Mouse (Mus musculus) neural tube, embryonic 14.5 days (tissue): ENCODE data around the gene Fyn. TPM values are rescaled to one million over a fixed set of nuclear protein-coding genes. Genes with fewer than 3 reads are reported as not detected.

ENCODE experiments used
- ATAC-seq: fragments of 200-750 bp; cut with Nextera tagmentation; 2 replicates; pipeline ENCODE4 v1.8.0; 2017; ENCODE audit warnings: low read depth, mild to moderate bottlenecking, moderate TSS enrichment, moderate library complexity
- H3K27ac ChIP-seq: fragments of 300-500 bp; sonication (generic); 2 replicates; pipeline ENCODE4 v1.5.1; 2014; ENCODE audit warnings: low read depth, mild to moderate bottlenecking, control low read depth, low read length, moderate library complexity, mixed read lengths
- H3K27me3 ChIP-seq: fragments of 300-500 bp; sonication (generic); 2 replicates; pipeline ENCODE4 v1.6.1; 2014; ENCODE audit warnings: low read length; ENCODE audit not compliant: control insufficient read depth, insufficient read depth
- H3K36me3 ChIP-seq: fragments of 300-500 bp; sonication (generic); 2 replicates; pipeline ENCODE4 v1.6.1; 2014; ENCODE audit warnings: low read length, mixed read lengths; ENCODE audit not compliant: control insufficient read depth, insufficient read depth
- H3K4me1 ChIP-seq: fragments of 300-500 bp; sonication (generic); 2 replicates; pipeline ENCODE4 v1.6.1; 2014; ENCODE audit warnings: low read length; ENCODE audit not compliant: control insufficient read depth, insufficient read depth
- H3K4me2 ChIP-seq: fragments of 300-500 bp; sonication (generic); 2 replicates; pipeline ENCODE4 v1.6.1; 2014; ENCODE audit warnings: mild to moderate bottlenecking, low read depth, low read length, control low read depth
- H3K4me3 ChIP-seq: fragments of 300-500 bp; sonication (generic); 2 replicates; pipeline ENCODE4 v1.5.1; 2014; ENCODE audit warnings: low read depth, low read length, control low read depth, mixed read lengths
- H3K9ac ChIP-seq: fragments of 300-500 bp; sonication (generic); replicated peaks from 2 replicates; pipeline ENCODE4 v1.6.1; 2014; ENCODE audit warnings: low read depth, mild to moderate bottlenecking, control low read depth, low read length, mixed read lengths
- H3K9me3 ChIP-seq: fragments of 300-500 bp; sonication (generic); 2 replicates; pipeline ENCODE4 v1.6.1; 2016; ENCODE audit warnings: low read length; ENCODE audit not compliant: control insufficient read depth
- WGBS: fragments of 180-500 bp; shearing (Covaris S2); extraction: QIAGEN DNeasy Blood & Tissue Kit; methylation state at CpG from one replicate; pipeline ENCODE4 v1.1.7; 2014; 5-methylcytosine and 5-hydroxymethylcytosine counted together
- polyA plus RNA-seq: library from polyadenylated mRNA; unstranded; fragments of >200 nt; fragmentation: Nextera tagmentation; extraction: Ambion mirVana; gene quantifications from 2 replicates; pipeline ENCODE4 v1.2.1, GENCODE M21; 2014

The Fyn gene
- polyA plus RNA-seq, 1 experiment from 2014 or later = 113 TPM

- ATAC-seq = no peak
- Histone ChIP-seq H3K4me1 (peaks cover 41% of the 10 kb centered on the region), H3K4me3 (no peak overlapping the region), H3K27me3 (no peaks in the 10 kb centered on the region), H3K27ac (peak overlapping the region; percentile 40), H3K36me3 (peaks cover 5% of the 10 kb centered on the region; the same call in 1 of the 2 replicates), H3K9me3 (no peaks in the 10 kb centered on the region), H3K9ac (no peak overlapping the region), H3K4me2 (no peak overlapping the region)
- WGBS = 94% methylated on average over 3 of the region's 3 CpGs
Measured at GRCm38 (mm10) chr10:39518859-39519258, 150.2 kb downstream of the Fyn start.

- WGBS = 46% methylated on average over 9 of the region's 9 CpGs
- ATAC-seq = peak; percentile 79
- H3K4me1 ChIP-seq = peaks cover 52% of the 10 kb centered on the region
- no peaks in the 10 kb centered on the region for H3K9me3 ChIP-seq
- peak overlapping the region; percentile 40 for H3K27ac ChIP-seq
- H3K9ac ChIP-seq = no peak overlapping the region
- no peak overlapping the region for H3K4me2 ChIP-seq
- no peaks in the 10 kb centered on the region for H3K27me3 ChIP-seq
- H3K4me3 ChIP-seq = no peak overlapping the region
- peaks cover 5% of the 10 kb centered on the region; the same call in 1 of the 2 replicates for H3K36me3 ChIP-seq
Measured at GRCm38 (mm10) chr10:39520123-39520989, 151.7 kb downstream of the Fyn start.

GRCm38 (mm10) chr10:39521327-39521726 is 152.7 kb downstream of the Fyn start:
- ATAC-seq = no peak
- H3K27ac ChIP-seq = no peak overlapping the region
- H3K27me3 ChIP-seq = no peaks in the 10 kb centered on the region
- peaks cover 2% of the 10 kb centered on the region; the same call in 1 of the 2 replicates for H3K36me3 ChIP-seq
- H3K4me2 ChIP-seq = no peak overlapping the region
- no peak overlapping the region for H3K9ac ChIP-seq
- H3K9me3 ChIP-seq = no peaks in the 10 kb centered on the region
- WGBS = 79% methylated on average over 1 of the region's 1 CpGs
- no peak overlapping the region for H3K4me3 ChIP-seq
- H3K4me1 ChIP-seq = peaks cover 52% of the 10 kb centered on the region

- Histone ChIP-seq H3K36me3 (peaks cover 5% of the 10 kb centered on the region), H3K27me3 (no peaks in the 10 kb centered on the region), H3K4me2 (no peak overlapping the region), H3K9ac (no peak overlapping the region), H3K9me3 (no peaks in the 10 kb centered on the region), H3K27ac (no peak overlapping the region), H3K4me3 (no peak overlapping the region), H3K4me1 (peaks cover 50% of the 10 kb centered on the region)
- no peak for ATAC-seq
- 57% methylated on average over 5 of the region's 5 CpGs for WGBS
Measured at GRCm38 (mm10) chr10:39521861-39522391, 153.3 kb downstream of the Fyn start.

GRCm38 (mm10) chr10:39522857-39523614 is 154.4 kb downstream of the Fyn start:
- Histone ChIP-seq H3K9me3 (no peaks in the 10 kb centered on the region), H3K4me1 (peaks cover 45% of the 10 kb centered on the region), H3K4me2 (no peak overlapping the region), H3K4me3 (no peak overlapping the region), H3K9ac (no peak overlapping the region), H3K27me3 (no peaks in the 10 kb centered on the region), H3K27ac (0 out of 2 replicates have a peak overlapping the region, but pooled peaks have one; percentile 52), H3K36me3 (peaks cover 5% of the 10 kb centered on the region)
- 79% methylated on average over 11 of the region's 11 CpGs for WGBS
- ATAC-seq = no peak

- no peaks in the 10 kb centered on the region for H3K27me3 ChIP-seq
- no peaks in the 10 kb centered on the region for H3K9me3 ChIP-seq
- 0 out of 2 replicates have a peak, but pooled peaks have one; percentile 8 for ATAC-seq
- peaks cover 44% of the 10 kb centered on the region for H3K4me1 ChIP-seq
- H3K4me3 ChIP-seq = no peak overlapping the region
- 34% methylated on average over 8 of the region's 8 CpGs for WGBS
- H3K36me3 ChIP-seq = peaks cover 7% of the 10 kb centered on the region
- no peak overlapping the region for H3K4me2 ChIP-seq
- H3K9ac ChIP-seq = no peak overlapping the region
- peak overlapping the region; percentile 81 for H3K27ac ChIP-seq
Measured at GRCm38 (mm10) chr10:39524355-39524754, 155.7 kb downstream of the Fyn start.

GRCm38 (mm10) chr10:39525431-39525830 is 156.8 kb downstream of the Fyn start:
- no peak overlapping the region for H3K4me2 ChIP-seq
- no peak for ATAC-seq
- no peak overlapping the region for H3K4me3 ChIP-seq
- no peaks in the 10 kb centered on the region for H3K9me3 ChIP-seq
- H3K4me1 ChIP-seq = peaks cover 37% of the 10 kb centered on the region
- H3K27ac ChIP-seq = peak overlapping the region; percentile 17; the same call in 1 of the 2 replicates
- H3K36me3 ChIP-seq = peaks cover 9% of the 10 kb centered on the region
- 87% methylated on average over 13 of the region's 13 CpGs for WGBS
- no peaks in the 10 kb centered on the region for H3K27me3 ChIP-seq
- no peak overlapping the region for H3K9ac ChIP-seq

GRCm38 (mm10) chr10:39527113-39527512 is 158.5 kb downstream of the Fyn start:
- Histone ChIP-seq H3K36me3 (peaks cover 9% of the 10 kb centered on the region), H3K4me1 (peaks cover 25% of the 10 kb centered on the region)
- 43% methylated on average over 3 of the region's 5 CpGs for WGBS

More at GRCm38 (mm10) chr10:39527113-39527512, 158.5 kb downstream of the Fyn start:
- Histone ChIP-seq H3K27me3 (no peaks in the 10 kb centered on the region), H3K9ac (no peak overlapping the region), H3K4me3 (no peak overlapping the region), H3K27ac (peak overlapping the region; percentile 23; the same call in 1 of the 2 replicates), H3K4me2 (no peak overlapping the region), H3K9me3 (no peaks in the 10 kb centered on the region)
- no peak for ATAC-seq
